Mouse (Mus musculus): Measurements from ENCODE around the gene Atxn7. TPM values are rescaled to one million over a fixed set of nuclear protein-coding genes. Genes with fewer than 3 reads are reported as not detected.

The Atxn7 gene
- polyA plus RNA-seq, 1 experiment from 2014 or later = 4.0 TPM

DNA sequence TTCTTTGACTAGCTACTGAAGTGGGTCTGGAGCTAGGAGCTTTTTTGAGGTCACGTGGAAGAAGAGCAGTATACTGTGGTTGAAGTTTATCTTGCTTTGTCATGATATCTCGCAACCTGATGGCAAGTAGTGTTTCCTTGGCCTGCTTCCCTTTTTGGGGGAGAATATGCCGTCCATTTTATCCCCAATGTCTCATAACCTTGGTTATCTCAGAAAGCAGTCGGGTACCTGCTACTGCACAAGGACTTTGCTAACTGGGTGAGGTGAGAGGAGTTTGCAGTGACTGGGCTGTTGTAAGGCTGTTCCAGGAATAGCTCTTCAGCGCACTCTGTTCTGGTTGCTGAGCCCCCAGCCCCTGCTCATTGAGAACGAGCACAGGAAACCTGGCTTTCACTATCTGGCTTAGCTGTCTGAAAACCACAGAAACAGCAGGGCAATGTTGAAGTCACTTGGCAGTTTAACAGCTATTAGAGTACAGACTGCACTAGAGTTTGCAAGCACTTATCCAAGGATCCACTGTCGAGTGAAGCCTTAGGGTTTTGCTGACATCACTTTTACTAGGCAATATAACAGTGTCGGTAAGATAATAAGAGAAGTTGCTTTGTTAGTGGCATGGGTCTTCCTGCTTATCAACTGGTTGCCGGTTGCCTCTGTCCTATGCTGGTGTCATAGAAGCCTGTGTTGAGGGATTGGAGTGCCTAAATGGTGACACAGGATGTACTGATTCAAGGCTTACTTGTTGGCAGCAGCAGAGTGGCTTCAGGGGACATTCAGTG, 127.0 kb downstream of the Atxn7 start:
- H3K9me3 ChIP-seq (ENCODE audit: control insufficient read depth, low read length) = no peaks in the 10 kb centered on the region
- H3K4me3 ChIP-seq (ENCODE audit: low read length) = no peak overlapping the region
- no peaks in the 10 kb centered on the region for H3K27me3 ChIP-seq (ENCODE audit: control insufficient read depth, insufficient read depth, low read depth, low read length)
- H3K27ac ChIP-seq (ENCODE audit: low read length) = no peak overlapping the region
- ATAC-seq (ENCODE audit: low read depth) = no peak
- peaks cover 4% of the 10 kb centered on the region; the same call in 1 of the 2 replicates for H3K36me3 ChIP-seq (ENCODE audit: control insufficient read depth, insufficient read depth, low read length)
- H3K9ac ChIP-seq (ENCODE audit: low read length) = no peak overlapping the region
- no peaks in the 10 kb centered on the region for H3K4me1 ChIP-seq (replicated peaks; ENCODE audit: control insufficient read depth, insufficient read depth, low read length)
- no peak overlapping the region for H3K4me2 ChIP-seq (ENCODE audit: low read depth, low read length)
- WGBS = 79% methylated on average over 9 of the region's 9 CpGs

DNA sequence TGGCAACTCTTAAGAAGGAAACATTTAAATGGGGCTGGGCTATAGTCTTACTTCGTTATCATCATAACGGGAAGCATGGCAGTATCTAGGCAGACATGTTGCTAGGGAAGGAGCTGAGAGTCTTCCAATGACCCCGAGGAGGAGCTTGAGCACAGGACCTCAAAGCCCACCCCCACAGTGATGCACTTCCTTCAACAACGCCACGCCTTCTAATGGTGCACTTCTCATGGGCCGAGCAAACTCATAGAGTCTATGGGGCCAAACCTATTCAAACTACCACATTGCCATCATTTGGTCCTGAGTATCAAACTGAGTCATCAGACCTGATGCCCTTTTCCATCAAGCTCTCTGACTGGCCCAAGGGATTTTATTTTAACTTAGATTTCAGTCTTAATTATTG, 129.3 kb downstream of the Atxn7 start:
- WGBS = 90% methylated on average over 6 of the region's 6 CpGs
- Histone ChIP-seq H3K27me3 (ENCODE audit: control insufficient read depth, insufficient read depth, low read depth, low read length) (no peaks in the 10 kb centered on the region), H3K9me3 (ENCODE audit: control insufficient read depth, low read length) (no peaks in the 10 kb centered on the region), H3K36me3 (ENCODE audit: control insufficient read depth, insufficient read depth, low read length) (peaks cover 7% of the 10 kb centered on the region; the same call in 1 of the 2 replicates), H3K9ac (ENCODE audit: low read length) (no peak overlapping the region), H3K4me3 (ENCODE audit: low read length) (no peak overlapping the region), H3K4me2 (ENCODE audit: low read depth, low read length) (no peak overlapping the region), H3K27ac (ENCODE audit: low read length) (no peak overlapping the region), H3K4me1 (replicated peaks; ENCODE audit: control insufficient read depth, insufficient read depth, low read length) (no peaks in the 10 kb centered on the region)
- no peak for ATAC-seq (ENCODE audit: low read depth)

DNA sequence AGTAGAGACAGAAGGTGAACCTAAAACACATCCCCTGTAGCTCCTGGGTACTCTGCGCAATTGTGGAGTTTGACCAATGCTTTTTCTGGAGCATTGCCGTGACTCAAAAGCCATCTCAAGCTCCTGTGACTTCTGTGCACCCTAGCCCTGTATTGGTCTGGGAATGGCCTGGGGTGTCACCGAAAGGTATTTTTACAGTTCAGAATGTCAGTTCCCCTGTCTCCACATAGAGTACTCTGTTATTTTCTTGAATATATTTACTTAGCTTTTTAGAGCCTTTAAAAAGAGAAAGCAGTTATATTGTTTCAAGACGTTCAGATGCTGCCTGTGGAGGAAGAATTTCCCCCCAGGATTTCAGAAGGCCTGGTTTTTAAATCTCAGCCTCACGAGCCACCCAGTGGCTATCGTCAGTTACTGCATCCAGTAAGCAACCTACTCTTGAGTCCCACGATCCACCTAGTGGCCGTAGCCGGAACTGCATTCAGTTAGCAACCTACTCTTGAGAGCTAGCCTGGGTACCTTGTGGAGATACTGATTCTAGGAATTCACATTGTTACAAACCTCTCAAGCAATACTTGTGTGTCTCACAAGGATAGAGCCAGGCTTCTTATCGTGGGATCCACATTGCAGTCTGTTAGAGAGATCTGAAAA, 137.2 kb downstream of the Atxn7 start:
- no peak overlapping the region for H3K27ac ChIP-seq (ENCODE audit: low read length)
- H3K9ac ChIP-seq (ENCODE audit: low read length) = no peak overlapping the region
- H3K9me3 ChIP-seq (ENCODE audit: control insufficient read depth, low read length) = no peaks in the 10 kb centered on the region
- peaks cover 27% of the 10 kb centered on the region for H3K36me3 ChIP-seq (ENCODE audit: control insufficient read depth, insufficient read depth, low read length)
- no peak overlapping the region for H3K4me2 ChIP-seq (ENCODE audit: low read depth, low read length)
- WGBS = 28% methylated on average over 10 of the region's 10 CpGs
- peak; percentile 69; the same call in 1 of the 2 replicates for ATAC-seq (ENCODE audit: low read depth)
- H3K4me3 ChIP-seq (ENCODE audit: low read length) = no peak overlapping the region
- H3K27me3 ChIP-seq (ENCODE audit: control insufficient read depth, insufficient read depth, low read depth, low read length) = no peaks in the 10 kb centered on the region
- H3K4me1 ChIP-seq (replicated peaks; ENCODE audit: control insufficient read depth, insufficient read depth, low read length) = no peaks in the 10 kb centered on the region

DNA sequence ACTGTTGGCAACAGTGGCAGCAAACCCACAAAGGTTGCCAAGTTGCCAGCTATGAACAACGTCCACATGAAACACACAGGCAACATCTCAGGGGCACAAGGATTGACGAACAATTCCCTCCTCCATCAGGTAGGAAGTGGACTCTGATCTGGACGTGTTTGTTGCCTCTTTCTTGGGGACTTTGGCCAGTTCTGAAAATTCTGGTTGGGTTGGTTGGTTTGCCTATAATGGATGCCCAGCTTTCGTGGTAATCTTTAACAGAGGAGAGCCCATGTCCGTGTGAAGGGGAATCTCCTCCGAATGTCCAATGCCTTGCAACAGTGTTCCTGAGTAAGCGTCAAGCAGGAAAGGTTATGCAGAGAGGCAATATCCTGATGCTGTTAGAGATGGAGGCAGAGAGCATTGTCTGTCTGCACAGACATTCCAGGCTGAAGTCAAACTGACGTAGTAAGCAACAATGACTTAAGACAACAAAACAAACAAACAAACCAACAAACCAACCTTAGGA, 139.6 kb downstream of the Atxn7 start:
- Histone ChIP-seq H3K9me3 (ENCODE audit: control insufficient read depth, low read length) (no peaks in the 10 kb centered on the region), H3K27ac (ENCODE audit: low read length) (no peak overlapping the region), H3K9ac (ENCODE audit: low read length) (no peak overlapping the region), H3K4me2 (ENCODE audit: low read depth, low read length) (no peak overlapping the region), H3K36me3 (ENCODE audit: control insufficient read depth, insufficient read depth, low read length) (peaks cover 24% of the 10 kb centered on the region), H3K4me1 (replicated peaks; ENCODE audit: control insufficient read depth, insufficient read depth, low read length) (no peaks in the 10 kb centered on the region), H3K4me3 (ENCODE audit: low read length) (no peak overlapping the region), H3K27me3 (ENCODE audit: control insufficient read depth, insufficient read depth, low read depth, low read length) (no peaks in the 10 kb centered on the region)
- no peak for ATAC-seq (ENCODE audit: low read depth)
- 87% methylated on average over 8 of the region's 8 CpGs for WGBS

DNA sequence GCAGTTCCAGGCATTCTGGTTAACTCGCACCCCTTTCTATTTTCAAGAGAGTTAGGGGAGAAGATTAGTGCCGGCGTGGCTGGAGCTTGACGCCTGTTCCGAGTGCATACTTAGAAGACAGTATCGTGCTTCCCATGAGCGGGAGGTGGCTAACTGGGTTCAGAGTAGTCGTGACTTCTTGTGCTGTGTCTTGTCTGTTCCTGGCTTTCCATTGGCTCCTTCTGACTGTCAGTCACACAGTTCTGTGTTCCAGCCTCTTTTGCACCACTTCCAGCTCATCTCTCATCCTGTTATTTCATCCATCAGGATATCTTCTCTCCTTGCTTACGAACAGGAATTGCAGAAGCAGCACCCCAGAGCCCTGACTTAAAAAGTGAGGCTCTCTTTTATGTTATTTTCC, 140.1 kb downstream of the Atxn7 start:
- Histone ChIP-seq H3K4me1 (replicated peaks; ENCODE audit: control insufficient read depth, insufficient read depth, low read length) (no peaks in the 10 kb centered on the region), H3K36me3 (ENCODE audit: control insufficient read depth, insufficient read depth, low read length) (peaks cover 22% of the 10 kb centered on the region), H3K9me3 (ENCODE audit: control insufficient read depth, low read length) (no peaks in the 10 kb centered on the region), H3K4me3 (ENCODE audit: low read length) (no peak overlapping the region), H3K9ac (ENCODE audit: low read length) (no peak overlapping the region), H3K27ac (ENCODE audit: low read length) (no peak overlapping the region), H3K4me2 (ENCODE audit: low read depth, low read length) (no peak overlapping the region), H3K27me3 (ENCODE audit: control insufficient read depth, insufficient read depth, low read depth, low read length) (no peaks in the 10 kb centered on the region)
- no peak for ATAC-seq (ENCODE audit: low read depth)
- 90% methylated on average over 9 of the region's 9 CpGs for WGBS

DNA sequence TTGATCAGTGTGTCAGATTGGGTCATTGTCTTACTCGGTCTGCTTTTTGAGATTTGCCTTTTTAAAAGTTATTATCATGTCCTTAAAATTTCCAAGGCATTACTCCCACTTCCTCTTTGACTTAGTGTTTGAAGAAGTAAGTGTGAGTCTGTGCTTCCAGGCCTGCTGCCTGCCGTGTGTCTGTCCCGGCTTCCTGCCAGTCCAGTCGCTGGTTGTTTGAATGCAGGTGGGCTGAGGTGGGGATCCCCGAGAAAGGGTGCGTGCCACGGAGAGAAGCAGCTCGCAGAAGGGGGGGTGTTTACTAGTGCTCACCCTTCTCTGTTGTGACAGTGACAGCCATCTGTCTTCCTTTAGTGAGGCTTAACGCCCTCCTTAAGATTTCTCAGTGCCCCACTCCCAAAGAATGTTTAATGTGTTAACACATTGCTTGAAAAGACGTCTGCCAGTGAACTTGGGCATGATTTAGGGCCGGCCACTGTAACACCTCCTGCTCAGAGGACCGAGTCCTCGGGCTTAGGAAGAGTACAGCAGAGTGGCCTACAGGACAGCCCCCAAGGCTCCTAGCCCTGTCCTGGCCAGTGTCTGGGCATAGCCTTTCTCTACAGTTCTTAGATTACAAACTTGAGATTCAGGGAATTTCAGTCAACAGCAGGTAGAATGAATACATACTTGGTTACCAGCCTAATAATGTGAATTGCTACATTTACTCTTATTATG, 143.1 kb downstream of the Atxn7 start:
- H3K27me3 ChIP-seq (ENCODE audit: control insufficient read depth, insufficient read depth, low read depth, low read length) = no peaks in the 10 kb centered on the region
- H3K4me2 ChIP-seq (ENCODE audit: low read depth, low read length) = no peak overlapping the region
- 56% methylated on average over 13 of the region's 13 CpGs for WGBS
- no peaks in the 10 kb centered on the region for H3K9me3 ChIP-seq (ENCODE audit: control insufficient read depth, low read length)
- no peaks in the 10 kb centered on the region for H3K4me1 ChIP-seq (replicated peaks; ENCODE audit: control insufficient read depth, insufficient read depth, low read length)
- H3K36me3 ChIP-seq (ENCODE audit: control insufficient read depth, insufficient read depth, low read length) = peaks cover 17% of the 10 kb centered on the region
- H3K27ac ChIP-seq (ENCODE audit: low read length) = no peak overlapping the region
- H3K9ac ChIP-seq (ENCODE audit: low read length) = no peak overlapping the region
- H3K4me3 ChIP-seq (ENCODE audit: low read length) = no peak overlapping the region
- no peak for ATAC-seq (ENCODE audit: low read depth)

DNA sequence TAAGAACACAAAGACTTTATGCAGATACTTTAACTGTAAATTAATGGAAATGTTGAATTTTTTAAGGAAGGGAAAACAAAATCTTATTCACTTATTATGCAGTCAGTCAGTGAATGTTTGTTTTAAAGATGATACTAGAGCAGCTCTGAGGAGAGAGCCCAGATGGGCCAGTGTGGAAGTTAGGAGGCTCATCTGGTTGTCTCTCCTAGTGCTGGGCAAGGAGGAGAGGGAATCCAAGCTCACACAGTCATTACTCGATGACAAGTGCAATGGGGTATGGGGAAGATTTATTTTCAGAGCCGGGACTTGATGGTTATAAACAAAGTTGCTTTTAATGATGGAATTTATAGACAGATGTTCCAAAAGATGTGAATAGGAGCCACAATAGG, 143.7 kb downstream of the Atxn7 start:
- 60% methylated on average over 2 of the region's 2 CpGs for WGBS
- H3K4me2 ChIP-seq (ENCODE audit: low read depth, low read length) = no peak overlapping the region
- no peaks in the 10 kb centered on the region for H3K4me1 ChIP-seq (replicated peaks; ENCODE audit: control insufficient read depth, insufficient read depth, low read length)
- ATAC-seq (ENCODE audit: low read depth) = no peak
- no peak overlapping the region for H3K4me3 ChIP-seq (ENCODE audit: low read length)
- H3K27ac ChIP-seq (ENCODE audit: low read length) = no peak overlapping the region
- H3K9ac ChIP-seq (ENCODE audit: low read length) = no peak overlapping the region
- H3K36me3 ChIP-seq (ENCODE audit: control insufficient read depth, insufficient read depth, low read length) = peaks cover 15% of the 10 kb centered on the region
- H3K27me3 ChIP-seq (ENCODE audit: control insufficient read depth, insufficient read depth, low read depth, low read length) = no peaks in the 10 kb centered on the region
- no peaks in the 10 kb centered on the region for H3K9me3 ChIP-seq (ENCODE audit: control insufficient read depth, low read length)

DNA sequence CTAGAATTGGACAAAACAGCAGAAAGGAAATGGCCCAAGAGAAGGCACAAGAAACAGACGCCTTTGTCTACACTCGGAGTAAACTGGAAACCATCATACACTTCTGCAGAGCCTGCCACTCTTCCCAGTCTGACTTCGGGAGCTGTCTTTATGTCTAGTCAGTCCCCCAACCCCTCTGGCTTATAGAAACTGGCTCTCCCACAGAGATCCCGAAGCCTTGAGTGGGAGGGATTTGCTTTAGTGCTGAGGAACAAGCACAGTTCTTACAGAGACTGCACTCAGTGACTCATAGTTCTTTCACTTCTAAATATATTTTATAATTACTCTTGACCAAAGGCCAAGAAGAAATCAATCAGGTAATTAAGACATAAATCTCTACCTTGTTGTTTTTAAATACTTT, 149.5 kb downstream of the Atxn7 start:
- Histone ChIP-seq H3K27ac (ENCODE audit: low read length) (no peak overlapping the region), H3K36me3 (ENCODE audit: control insufficient read depth, insufficient read depth, low read length) (peaks cover 22% of the 10 kb centered on the region), H3K9ac (ENCODE audit: low read length) (no peak overlapping the region), H3K9me3 (ENCODE audit: control insufficient read depth, low read length) (no peaks in the 10 kb centered on the region), H3K4me1 (replicated peaks; ENCODE audit: control insufficient read depth, insufficient read depth, low read length) (no peaks in the 10 kb centered on the region), H3K4me3 (ENCODE audit: low read length) (no peak overlapping the region), H3K4me2 (ENCODE audit: low read depth, low read length) (no peak overlapping the region), H3K27me3 (ENCODE audit: control insufficient read depth, insufficient read depth, low read depth, low read length) (no peaks in the 10 kb centered on the region)
- WGBS = 85% methylated on average over 4 of the region's 4 CpGs
- ATAC-seq (ENCODE audit: low read depth) = no peak

Data from lung, embryonic 16.5 days (tissue).